Mouse (Mus musculus): ENCODE results near the gene Pgr.

GRCm38 (mm10) chr9:8953306-8953705 is 53.7 kb downstream of the Pgr start:
- TF ChIP-seq CTCF (IDR thresholded peaks at IDR 0.05): no peak
- TF ChIP-seq EP300 (IDR thresholded peaks at IDR 0.05): no peak

Data from lung, postnatal 0 days (tissue).